Mouse (Mus musculus) liver, adult 2 months (tissue): Measurements from ENCODE around the gene Ptrh1.

Source experiments
- CTCF ChIP-seq: fragments of 200-500 bp; IDR thresholded peaks from 2 replicates; pipeline ENCODE4 v1.5.1; 2011; ENCODE audit warnings: low read depth, low read length, control low read depth
- POLR2A ChIP-seq: fragments of 200-500 bp; IDR thresholded peaks from 2 replicates; pipeline ENCODE4 v1.6.1; 2011; ENCODE audit warnings: low read length, control low read depth; ENCODE audit not compliant: insufficient read depth; ENCODE audit errors: extremely low read depth

- TF ChIP-seq CTCF (no peak), POLR2A (no peak)
These were observed 43.7 kb upstream of the Ptrh1 start for GRCm38 (mm10) chr2:32731911-32732310.
